In the genomic region with DNA sequence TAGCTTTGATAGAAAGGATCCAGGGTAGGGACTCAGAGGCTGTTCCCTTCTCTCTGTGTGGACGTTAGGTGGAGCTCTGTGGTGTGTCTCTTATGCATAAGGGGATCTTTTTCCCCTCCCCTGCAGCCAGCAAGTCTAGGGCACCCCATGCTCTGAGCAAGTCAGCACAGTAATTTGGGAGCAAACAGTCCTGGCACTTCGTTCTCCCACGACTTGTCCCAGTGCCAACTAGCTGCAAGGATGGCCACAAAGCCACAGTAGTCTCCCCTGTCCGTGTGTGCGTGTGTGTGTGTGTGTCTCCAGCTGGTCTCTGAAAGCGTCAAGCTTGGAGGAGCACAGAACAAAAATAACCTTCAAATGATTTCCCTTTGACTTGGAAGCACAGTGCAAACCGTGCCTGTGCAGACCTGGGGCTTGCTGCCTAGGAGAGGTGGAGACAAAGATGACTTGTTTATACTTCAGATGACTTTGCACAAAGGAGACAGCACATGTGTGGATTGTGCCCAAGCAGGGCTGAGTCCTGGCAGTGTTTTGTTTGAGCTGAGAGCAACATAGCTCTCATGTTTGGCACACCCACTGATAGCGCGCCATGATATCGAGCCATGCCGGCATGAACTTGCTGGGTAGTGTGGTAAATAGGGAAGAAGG, we compare ENCODE assay signal across 9 mouse cellular contexts. TPM values are rescaled to one million over a fixed set of nuclear protein-coding genes. Genes with fewer than 3 reads are reported as not detected.
DNase-seq lines count a peak whose midpoint lies in the region; ATAC-seq and TF ChIP-seq lines count a peak whose summit lies in the region.
"Had no signal": no experiment of that assay in that cellular context is flagged by ENCODE, and none has a peak within 500 bp of the region (broad histone marks: within the 10 kb centered on the region; RNA-seq: fewer than 3 reads in every experiment).

No protein-coding gene starts in this region.

- TF ChIP-seq CTCF in cortical plate, adult 2 months (IDR thresholded peaks at IDR 0.05; ENCODE audit: extremely low read depth, insufficient read depth, low read length): 0 out of 2 replicates have a peak, but pooled peaks have one; percentile 8

- no peak for DNase-seq in liver
- peak; percentile 53 for DNase-seq in right cerebral cortex, postnatal 4 days
- DNase-seq in T-cell, adult 2 months (ENCODE audit: low spot score): no peak

- no peak overlapping the region for H3K27ac ChIP-seq in liver, embryonic 12.5 days
- no peak overlapping the region for H3K27ac ChIP-seq in cortical plate, adult 2 months (ENCODE audit: insufficient read depth, low read length)
- peak overlapping the region; percentile 75 for H3K27ac ChIP-seq in heart, embryonic 13.5 days (replicated peaks)
- H3K27ac ChIP-seq in kidney, embryonic 16.5 days (ENCODE audit: low read length): peak overlapping the region; percentile 67
- peak overlapping the region; percentile 43; the same call in 1 of the 2 replicates for H3K27ac ChIP-seq in limb, embryonic 15.5 days
- H3K27ac ChIP-seq: liver, embryonic 15.5 days had no signal

- H3K4me1 ChIP-seq in liver, embryonic 12.5 days: peaks cover 9% of the 10 kb centered on the region; the same call in 1 of the 2 replicates
- peaks cover 2% of the 10 kb centered on the region; the same call in 1 of the 2 replicates for H3K4me1 ChIP-seq in cortical plate, adult 2 months (ENCODE audit: control insufficient read depth, insufficient read depth, low read length)
- peaks cover 31% of the 10 kb centered on the region for H3K4me1 ChIP-seq in heart, embryonic 13.5 days
- peaks cover 9% of the 10 kb centered on the region for H3K4me1 ChIP-seq in kidney, embryonic 16.5 days (ENCODE audit: insufficient read depth, low read length)
- H3K4me1 ChIP-seq in limb, embryonic 15.5 days: peaks cover 18% of the 10 kb centered on the region

- no peaks in the 10 kb centered on the region for H3K9me3 ChIP-seq in liver, embryonic 12.5 days (replicated peaks)
- no peaks in the 10 kb centered on the region for H3K9me3 ChIP-seq in heart, embryonic 13.5 days
- no peaks in the 10 kb centered on the region for H3K9me3 ChIP-seq in kidney, embryonic 16.5 days (ENCODE audit: low read length)
- no peaks in the 10 kb centered on the region for H3K9me3 ChIP-seq in limb, embryonic 15.5 days
- H3K9me3 ChIP-seq: liver, embryonic 15.5 days had no signal

- 0 out of 2 replicates have a peak, but pooled peaks have one; percentile 49 for ATAC-seq in liver, embryonic 12.5 days
- peak; percentile 31; the same call in 1 of the 2 replicates for ATAC-seq in heart, embryonic 13.5 days (ENCODE audit: extremely low read depth, insufficient number of reproducible peaks, low FRiP score, low TSS enrichment)
- peak; percentile 77 for ATAC-seq in kidney, embryonic 16.5 days (ENCODE audit: low FRiP score, low TSS enrichment)
- ATAC-seq in limb, embryonic 15.5 days (ENCODE audit: insufficient number of reproducible peaks, low FRiP score, low TSS enrichment, low read depth): 0 out of 2 replicates have a peak, but pooled peaks have one; percentile 30

- H3K27me3 ChIP-seq in liver, embryonic 12.5 days (replicated peaks): 0 out of 2 replicates have a peak, but pooled peaks cover 2% of the 10 kb centered on the region
- no peaks in the 10 kb centered on the region for H3K27me3 ChIP-seq in heart, embryonic 13.5 days (replicated peaks)
- H3K27me3 ChIP-seq in kidney, embryonic 16.5 days (ENCODE audit: insufficient read depth, low read length): no peaks in the 10 kb centered on the region
- no peaks in the 10 kb centered on the region for H3K27me3 ChIP-seq in limb, embryonic 15.5 days

- no peak for TF ChIP-seq POLR2A in cortical plate, adult 2 months (IDR thresholded peaks at IDR 0.05; ENCODE audit: extremely low read depth, insufficient read depth, low read length)

- no peak overlapping the region for H3K4me2 ChIP-seq in liver, embryonic 12.5 days
- H3K4me2 ChIP-seq in heart, embryonic 13.5 days: peak overlapping the region; percentile 51
- H3K4me2 ChIP-seq in kidney, embryonic 16.5 days (replicated peaks; ENCODE audit: low read depth, low read length): no peak overlapping the region
- H3K4me2 ChIP-seq in limb, embryonic 15.5 days: no peak overlapping the region
- H3K4me2 ChIP-seq: liver, embryonic 15.5 days had no signal

- no peak overlapping the region for H3K9ac ChIP-seq in liver, embryonic 12.5 days
- 0 out of 2 replicates have a peak overlapping the region, but pooled peaks have one; percentile 47 for H3K9ac ChIP-seq in heart, embryonic 13.5 days
- no peak overlapping the region for H3K9ac ChIP-seq in kidney, embryonic 16.5 days (replicated peaks; ENCODE audit: low read length)
- no peak overlapping the region for H3K9ac ChIP-seq in limb, embryonic 15.5 days
- H3K9ac ChIP-seq: liver, embryonic 15.5 days had no signal

- H3K4me3 ChIP-seq in liver, embryonic 12.5 days: no peak overlapping the region
- H3K4me3 ChIP-seq in cortical plate, adult 2 months (ENCODE audit: insufficient read depth, low read length): no peak overlapping the region
- H3K4me3 ChIP-seq in heart, embryonic 13.5 days: no peak overlapping the region
- no peak overlapping the region for H3K4me3 ChIP-seq in kidney, embryonic 16.5 days (ENCODE audit: low read length)
- no peak overlapping the region for H3K4me3 ChIP-seq in limb, embryonic 15.5 days
- H3K4me3 ChIP-seq: liver, embryonic 15.5 days had no signal

- WGBS in liver, embryonic 12.5 days (ENCODE audit: insufficient replicate concordance): 65% methylated on average over 11 of the region's 11 CpGs
- 35% methylated on average over 11 of the region's 11 CpGs for WGBS in heart, embryonic 13.5 days
- WGBS in kidney, embryonic 16.5 days: 51% methylated on average over 11 of the region's 11 CpGs
- 64% methylated on average over 11 of the region's 11 CpGs for WGBS in limb, embryonic 15.5 days

- H3K36me3 ChIP-seq in liver, embryonic 12.5 days: no peaks in the 10 kb centered on the region
- H3K36me3 ChIP-seq in heart, embryonic 13.5 days: no peaks in the 10 kb centered on the region
- H3K36me3 ChIP-seq in kidney, embryonic 16.5 days (ENCODE audit: insufficient read depth, low read length): no peaks in the 10 kb centered on the region
- H3K36me3 ChIP-seq in limb, embryonic 15.5 days: no peaks in the 10 kb centered on the region
- H3K36me3 ChIP-seq: liver, embryonic 15.5 days had no signal

RNA-seq across cellular contexts. Expression of gene Slc13a4, which starts 19.7 kb away (rescaled TPM):
- 0.23 and 0.25 TPM in 2 replicates for polyA plus RNA-seq in liver, embryonic 12.5 days (2016; fragmentation: Nextera tagmentation; extraction: Ambion mirVana)
- 7.8 and 9.5 TPM in 2 replicates for polyA plus RNA-seq in cortical plate, adult 2 months (2012; rRNA removed)
- polyA plus RNA-seq in heart, embryonic 13.5 days (2015; fragmentation: Nextera tagmentation; extraction: Ambion mirVana): 1.3 TPM in 2 replicates
- polyA plus RNA-seq in kidney, embryonic 16.5 days (2015; fragmentation: Nextera tagmentation; extraction: Ambion mirVana): 0.23 and 0.41 TPM in 2 replicates
- polyA plus RNA-seq in limb, embryonic 15.5 days (2015; fragmentation: Nextera tagmentation; extraction: Ambion mirVana): 0.12 and 0.20 TPM in 2 replicates

RNA-seq across cellular contexts. Expression of gene Fam180a, which starts 37.7 kb away (rescaled TPM):
- polyA plus RNA-seq in liver, embryonic 12.5 days (2016; fragmentation: Nextera tagmentation; extraction: Ambion mirVana): 0.08 TPM in 1 of 2 replicates, not detected in the other
- polyA plus RNA-seq in cortical plate, adult 2 months (2012; rRNA removed): 1.3 and 2.0 TPM in 2 replicates
- polyA plus RNA-seq in heart, embryonic 13.5 days (2015; fragmentation: Nextera tagmentation; extraction: Ambion mirVana): 0.29 and 0.65 TPM in 2 replicates
- 0.18 and 0.45 TPM in 2 replicates for polyA plus RNA-seq in kidney, embryonic 16.5 days (2015; fragmentation: Nextera tagmentation; extraction: Ambion mirVana)
- polyA plus RNA-seq in limb, embryonic 15.5 days (2015; fragmentation: Nextera tagmentation; extraction: Ambion mirVana): 6.8 and 8.5 TPM in 2 replicates

Comparison
In these comparisons a context has a peak if more than half of its experiments do, and no peak if none do; other contexts are left out.
1. H3K27ac ChIP-seq: peak in heart, embryonic 13.5 days (single experiment), kidney, embryonic 16.5 days (single experiment) and limb, embryonic 15.5 days (single experiment); none in liver, embryonic 12.5 days (single experiment) and cortical plate, adult 2 months (single experiment).
2. Peak in every context shown above with its lines, with median percentiles within 50 percentile points of each other: ATAC-seq.